Mouse (Mus musculus): ENCODE results near the gene Prss23.

DNA sequence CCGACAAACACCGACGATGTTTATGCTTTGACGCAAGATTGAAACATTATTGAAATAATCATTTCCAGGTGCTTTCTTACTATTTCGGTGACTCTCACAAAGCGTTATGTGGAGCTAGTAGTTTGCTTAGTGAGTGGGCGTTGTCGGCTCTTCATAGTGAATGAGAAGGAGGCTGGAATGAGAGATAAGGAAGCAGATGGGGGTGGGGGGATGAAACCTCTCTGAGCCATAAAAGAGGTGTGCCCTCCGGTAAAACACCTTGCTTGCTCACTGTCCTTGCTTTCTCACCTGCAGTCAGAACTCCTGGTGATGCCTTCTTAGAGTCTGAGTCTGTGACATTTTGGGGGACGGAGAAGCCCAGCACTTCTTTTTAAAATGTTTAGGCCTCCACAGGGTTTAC lies 4.8 kb downstream of the Prss23 start:
- TF ChIP-seq POLR2A (IDR thresholded peaks at IDR 0.05; ENCODE audit: low read depth, low read length) (no peak), CTCF (IDR thresholded peaks at IDR 0.05; ENCODE audit: extremely low read depth, insufficient read length, insufficient replicate concordance, low read depth, low read length) (no peak)

Measured in small intestine, adult 2 months (tissue).